Mouse (Mus musculus) ES-E14 (cell line): ENCODE results near the gene Mylk4. TPM values are rescaled to one million over a fixed set of nuclear protein-coding genes. Genes with fewer than 3 reads are reported as not detected.

Experiments
- DNase-seq: peaks from one replicate; pipeline ENCODE4 v3.0.0-alpha.2; 2013; ENCODE audit warnings: low read depth, low spot score
- H3K27ac ChIP-seq: 2 replicates; pipeline ENCODE4 v1.5.1; 2012; ENCODE audit warnings: low read depth, mild to moderate bottlenecking, low read length, moderate library complexity, mixed read lengths; ENCODE audit not compliant: poor library complexity, insufficient read depth, severe bottlenecking
- H3K36me3 ChIP-seq: 2 replicates; pipeline ENCODE4 v1.6.1; 2012; ENCODE audit warnings: mild to moderate bottlenecking, low read length, moderate library complexity, mixed read lengths; ENCODE audit not compliant: control insufficient read depth, poor library complexity, insufficient read depth, severe bottlenecking
- H3K4me1 ChIP-seq, 2 experiments: fragments of 150-350 bp in 1 of 2; sonication (generic) in 1 of 2; 2 replicates each; pipeline ENCODE4 v1.6.1; 2012; ENCODE audit warnings: low read length in 2 of 2, mild to moderate bottlenecking in 1 of 2, mixed read lengths in 1 of 2; ENCODE audit not compliant: control insufficient read depth in 2 of 2, insufficient read depth in 2 of 2, poor library complexity in 1 of 2
- H3K4me3 ChIP-seq, 2 experiments: fragments of 150-350 bp in 1 of 2; sonication (generic) in 1 of 2; 2 replicates each; pipeline ENCODE4 v1.5.1; 2012; ENCODE audit warnings: low read length in 2 of 2, low read depth in 1 of 2, mild to moderate bottlenecking in 1 of 2, mixed read lengths in 1 of 2; ENCODE audit not compliant: insufficient read depth in 1 of 2, poor library complexity in 1 of 2, severe bottlenecking in 1 of 2
- H3K9ac ChIP-seq: 2 replicates; pipeline ENCODE4 v1.6.1; 2012; ENCODE audit warnings: low read depth, mild to moderate bottlenecking, low read length, mixed read lengths; ENCODE audit not compliant: poor library complexity, insufficient read depth, severe bottlenecking
- H3K9me3 ChIP-seq: fragments of 150-350 bp; sonication (generic); 2 replicates; pipeline ENCODE4 v1.6.1; 2012; ENCODE audit warnings: low read depth, mild to moderate bottlenecking, low read length; ENCODE audit not compliant: control insufficient read depth, insufficient read depth
- CHD2 ChIP-seq: IDR thresholded peaks from 2 replicates; pipeline ENCODE4 v1.6.1; 2014; ENCODE audit warnings: mild to moderate bottlenecking, low read depth, low read length, inconsistent platforms
- HCFC1 ChIP-seq: IDR thresholded peaks from 2 replicates; pipeline ENCODE4 v1.6.1; 2012; ENCODE audit warnings: low read length, inconsistent platforms, borderline replicate concordance; ENCODE audit not compliant: insufficient read depth
- MAFK ChIP-seq: IDR thresholded peaks from 2 replicates; pipeline ENCODE4 v1.6.1; 2014; ENCODE audit warnings: mild to moderate bottlenecking, low read depth, low read length, inconsistent platforms; ENCODE audit not compliant: insufficient read depth
- ZC3H11A ChIP-seq: IDR thresholded peaks from 2 replicates; pipeline ENCODE4 v1.6.1; 2012; ENCODE audit warnings: low read depth, mild to moderate bottlenecking, inconsistent platforms, low read length, borderline replicate concordance
- ZNF384 ChIP-seq: IDR thresholded peaks from 2 replicates; pipeline ENCODE4 v1.6.1; 2012; ENCODE audit warnings: low read depth, low read length, inconsistent platforms
- in situ Hi-C, 2 experiments: fragments of 600-800 bp; cut with MboI; formaldehyde crosslinking; loops; one replicate each; pipeline ENCODE4 v1.15.1; 2025; ENCODE audit warnings: low sequenced_read_pairs in 2 of 2, inconsistent platforms in 1 of 2; ENCODE audit not compliant: unreplicated experiment in 2 of 2
- total RNA-seq: library from RNA; depleted of rRNA; stranded (reverse); fragments of 300-350 nt; gene quantifications from 2 replicates; pipeline ENCODE4 v1.2.3, GENCODE M21; 2012

Gene Mylk4
- total RNA-seq, 1 experiment, result not detected

- H3K4me1 ChIP-seq, result no peaks in the 10 kb centered on the region
- DNase-seq, result no peak
- H3K4me3 ChIP-seq, result no peak overlapping the region
- in situ Hi-C loops, result no loop called here
- H3K36me3 ChIP-seq, result no peaks in the 10 kb centered on the region
- H3K9me3 ChIP-seq, result no peaks in the 10 kb centered on the region
- TF ChIP-seq ZC3H11A, result no peak
- TF ChIP-seq MAFK, result no peak
- no peak for TF ChIP-seq CHD2
- TF ChIP-seq HCFC1, result no peak
- no peak for TF ChIP-seq ZNF384
- no peak overlapping the region for H3K9ac ChIP-seq
- H3K27ac ChIP-seq, result no peak overlapping the region
Measured at GRCm38 (mm10) chr13:32724606-32725005, 59.1 kb downstream of the Mylk4 start.

- no peaks in the 10 kb centered on the region for H3K36me3 ChIP-seq
- no peaks in the 10 kb centered on the region for H3K9me3 ChIP-seq
- H3K4me1 ChIP-seq, result no peaks in the 10 kb centered on the region
- H3K4me3 ChIP-seq, result no peak overlapping the region
- in situ Hi-C loops, result no loop called here
- no peak overlapping the region for H3K9ac ChIP-seq
- TF ChIP-seq HCFC1 (no peak), MAFK (no peak), ZC3H11A (no peak), CHD2 (no peak), ZNF384 (no peak)
- no peak for DNase-seq
- H3K27ac ChIP-seq, result no peak overlapping the region
Measured at GRCm38 (mm10) chr13:32721717-32722116, 62.0 kb downstream of the Mylk4 start.

- no peak overlapping the region for H3K4me3 ChIP-seq
- H3K27ac ChIP-seq, result no peak overlapping the region
- no peaks in the 10 kb centered on the region for H3K4me1 ChIP-seq
- TF ChIP-seq ZC3H11A (no peak), ZNF384 (no peak), MAFK (no peak), HCFC1 (no peak), CHD2 (no peak)
- in situ Hi-C loops, result no loop called here
- no peak overlapping the region for H3K9ac ChIP-seq
- no peaks in the 10 kb centered on the region for H3K9me3 ChIP-seq
- no peaks in the 10 kb centered on the region for H3K36me3 ChIP-seq
- DNase-seq, result no peak
Measured at GRCm38 (mm10) chr13:32719284-32719683, 64.5 kb downstream of the Mylk4 start.

GRCm38 (mm10) chr13:32717709-32718108, 66.0 kb downstream of the Mylk4 start:
- Histone ChIP-seq H3K9me3 (no peaks in the 10 kb centered on the region), H3K9ac (no peak overlapping the region), H3K4me3 (no peak overlapping the region), H3K27ac (no peak overlapping the region), H3K36me3 (no peaks in the 10 kb centered on the region), H3K4me1 (no peaks in the 10 kb centered on the region)
- DNase-seq, result no peak
- TF ChIP-seq HCFC1, result no peak
- TF ChIP-seq CHD2, result no peak
- TF ChIP-seq ZNF384, result no peak
- TF ChIP-seq MAFK, result no peak
- TF ChIP-seq ZC3H11A, result no peak
- in situ Hi-C loops, result no loop called here

- in situ Hi-C loops, result no loop called here
- no peak for TF ChIP-seq CHD2
- TF ChIP-seq MAFK, result no peak
- TF ChIP-seq ZNF384, result no peak
- TF ChIP-seq ZC3H11A, result no peak
- TF ChIP-seq HCFC1, result no peak
- Histone ChIP-seq H3K4me3 (no peak overlapping the region), H3K36me3 (no peaks in the 10 kb centered on the region), H3K9me3 (no peaks in the 10 kb centered on the region), H3K9ac (no peak overlapping the region), H3K27ac (no peak overlapping the region), H3K4me1 (no peaks in the 10 kb centered on the region)
- no peak for DNase-seq
Measured at GRCm38 (mm10) chr13:32712568-32712967, 71.2 kb downstream of the Mylk4 start.
